Mouse (Mus musculus) limb, embryonic 11.5 days (tissue): ENCODE results near the gene Sp2. TPM values are rescaled to one million over a fixed set of nuclear protein-coding genes. Genes with fewer than 3 reads are reported as not detected.
A peak's percentile ranks its signal among the peaks of the same experiment; 100 is the strongest.

Experiments used
- ATAC-seq: fragments of 200-750 bp; cut with Nextera tagmentation; 2 replicates; pipeline ENCODE4 v1.8.0; 2017; ENCODE audit warnings: low read depth; ENCODE audit not compliant: insufficient number of reproducible peaks, low FRiP score, low TSS enrichment
- DNase-seq: peaks from one replicate; pipeline ENCODE4 v3.0.0-alpha.2; 2015; ENCODE audit warnings: low spot score
- H3K27ac ChIP-seq: fragments of 300-500 bp; sonication (generic); replicated peaks from 2 replicates; pipeline ENCODE4 v1.5.1; 2014; ENCODE audit warnings: low read depth, mild to moderate bottlenecking, low read length
- H3K27me3 ChIP-seq: fragments of 300-500 bp; sonication (generic); 2 replicates; pipeline ENCODE4 v1.6.1; 2014; ENCODE audit warnings: mild to moderate bottlenecking, low read length, mixed read lengths; ENCODE audit not compliant: control insufficient read depth, insufficient read depth
- H3K36me3 ChIP-seq: fragments of 300-500 bp; sonication (generic); 2 replicates; pipeline ENCODE4 v1.6.1; 2014; ENCODE audit warnings: mild to moderate bottlenecking, low read length, moderate library complexity, mixed read lengths; ENCODE audit not compliant: control insufficient read depth, insufficient read depth
- H3K4me1 ChIP-seq: fragments of 300-500 bp; sonication (generic); 2 replicates; pipeline ENCODE4 v1.6.1; 2014; ENCODE audit warnings: low read length, mixed read lengths; ENCODE audit not compliant: control insufficient read depth, insufficient read depth
- H3K4me2 ChIP-seq: fragments of 300-500 bp; sonication (generic); 2 replicates; pipeline ENCODE4 v1.6.1; 2014; ENCODE audit warnings: low read depth, mild to moderate bottlenecking, moderate library complexity; ENCODE audit not compliant: severe bottlenecking
- H3K4me3 ChIP-seq: fragments of 300-500 bp; sonication (generic); 2 replicates; pipeline ENCODE4 v1.5.1; 2014; ENCODE audit warnings: low read depth, low read length
- H3K9ac ChIP-seq: fragments of 300-500 bp; sonication (generic); 2 replicates; pipeline ENCODE4 v1.6.1; 2014; ENCODE audit warnings: mild to moderate bottlenecking, low read length
- H3K9me3 ChIP-seq: fragments of 300-500 bp; sonication (generic); 2 replicates; pipeline ENCODE4 v1.6.1; 2016; ENCODE audit warnings: low read length; ENCODE audit not compliant: control insufficient read depth
- WGBS: fragments of 180-500 bp; shearing (Covaris S2); extraction: QIAGEN DNeasy Blood & Tissue Kit; methylation state at CpG from one replicate; pipeline ENCODE4 v1.1.7; 2014; 5-methylcytosine and 5-hydroxymethylcytosine counted together
- polyA plus RNA-seq: library from polyadenylated mRNA; unstranded; fragments of >200 nt; fragmentation: Nextera tagmentation; extraction: Ambion mirVana; gene quantifications from 2 replicates; pipeline ENCODE4 v1.2.1, GENCODE M21; 2014

The Sp2 gene
- polyA plus RNA-seq, result 23.4 and 25.8 TPM in 2 replicates

- H3K9ac ChIP-seq, result no peak within 1 kb of the TSS
- ATAC-seq, result no peak
- 62% methylated on average over 7 of the region's 7 CpGs for WGBS
- no peaks in the 10 kb centered on the region for H3K9me3 ChIP-seq
- DNase-seq, result no peak
- peaks cover 39% of the 10 kb centered on the region for H3K4me1 ChIP-seq
- H3K36me3 ChIP-seq, result no peaks in the 10 kb centered on the region
- no peaks in the 10 kb centered on the region for H3K27me3 ChIP-seq
- H3K27ac ChIP-seq, result no peak within 1 kb of the TSS
- no peak within 1 kb of the TSS for H3K4me3 ChIP-seq
- H3K4me2 ChIP-seq, result peak within 1 kb of the TSS; percentile 1; the same call in 1 of the 2 replicates
Observed at GRCm38 (mm10) chr11:96982859-96983258, at the start of gene Sp2. Sp2 (minus strand) TSS chr11:96982959.

DNA sequence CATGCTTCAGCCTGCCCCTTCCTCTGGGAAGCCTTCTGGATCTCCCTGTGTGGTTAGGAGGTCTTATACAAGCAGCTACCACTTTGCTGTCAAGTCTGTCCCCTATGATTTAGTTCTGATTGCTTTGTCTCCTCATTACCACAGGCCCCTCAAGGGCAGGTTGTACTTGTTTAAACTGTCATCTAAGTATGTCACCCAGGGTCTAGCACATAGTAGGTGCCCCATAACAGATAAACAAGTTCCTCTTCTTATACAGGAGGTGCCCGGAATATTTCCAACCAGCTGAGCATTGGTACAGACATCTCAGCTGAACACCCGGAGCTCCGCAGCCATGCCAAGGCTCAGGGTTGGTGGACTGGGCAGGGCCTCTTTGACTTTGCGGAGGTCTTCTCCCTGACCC is 49.7 kb upstream of the Sp2 start:
- no peaks in the 10 kb centered on the region for H3K36me3 ChIP-seq
- 92% methylated on average over 4 of the region's 4 CpGs for WGBS
- no peak for DNase-seq

DNA sequence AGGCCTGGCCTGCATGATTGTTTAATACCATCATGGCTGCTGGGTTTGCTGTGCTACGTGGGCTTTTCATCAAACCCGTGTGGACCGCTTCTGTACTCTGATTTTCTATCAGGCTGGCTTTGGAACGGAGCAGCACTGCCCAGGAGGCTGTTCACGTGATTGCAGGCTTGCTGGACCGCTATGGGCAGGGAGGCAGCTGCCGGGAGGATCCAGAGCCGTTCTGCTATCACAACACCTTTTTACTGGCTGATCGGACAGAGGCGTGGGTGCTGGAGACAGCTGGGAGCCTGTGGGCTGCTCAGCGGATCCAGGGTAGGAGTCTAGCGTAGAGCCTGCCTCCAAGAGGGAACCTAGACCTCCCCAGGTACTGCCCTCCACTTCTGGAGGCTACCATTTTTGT is 49.2 kb upstream of the Sp2 start:
- ATAC-seq (no peak), DNase-seq (no peak)
- H3K27ac ChIP-seq, result no peak overlapping the region
- H3K36me3 ChIP-seq, result no peaks in the 10 kb centered on the region
- H3K4me3 ChIP-seq, result no peak overlapping the region
- H3K27me3 ChIP-seq, result no peaks in the 10 kb centered on the region
- no peaks in the 10 kb centered on the region for H3K9me3 ChIP-seq
- no peaks in the 10 kb centered on the region; the same call in 1 of the 2 replicates for H3K4me1 ChIP-seq
- WGBS, result 85% methylated on average over 12 of the region's 12 CpGs
- no peak overlapping the region for H3K4me2 ChIP-seq
- no peak overlapping the region for H3K9ac ChIP-seq

More for the DNA sequence above, 49.7 kb upstream of the Sp2 start:
- Histone ChIP-seq H3K9ac (no peak overlapping the region), H3K4me1 (no peaks in the 10 kb centered on the region; the same call in 1 of the 2 replicates), H3K27ac (no peak overlapping the region), H3K4me2 (no peak overlapping the region), H3K4me3 (no peak overlapping the region), H3K9me3 (no peaks in the 10 kb centered on the region), H3K27me3 (no peaks in the 10 kb centered on the region)
- ATAC-seq, result no peak

DNA sequence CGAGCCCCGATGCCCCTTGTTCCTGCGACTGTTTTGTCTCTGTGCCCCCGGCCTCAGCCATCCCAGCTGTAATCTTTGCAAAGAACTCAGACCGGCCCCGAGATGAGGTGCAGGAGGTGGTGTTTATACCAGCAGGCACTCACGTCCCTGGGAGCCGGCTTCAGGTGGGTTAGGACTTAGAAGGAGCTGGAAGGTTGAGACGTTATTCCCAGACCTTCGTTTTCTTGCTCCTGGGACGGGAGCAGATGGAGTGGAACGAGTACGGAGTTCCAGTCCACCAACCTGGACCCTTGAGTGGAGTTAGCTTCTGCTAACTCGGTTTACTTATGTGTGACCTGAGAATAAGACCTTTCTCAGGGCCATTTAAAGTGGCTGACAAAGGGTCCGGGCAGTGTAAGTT is 47.7 kb upstream of the Sp2 start:
- H3K4me2 ChIP-seq, result peak overlapping the region; percentile 85
- no peaks in the 10 kb centered on the region for H3K9me3 ChIP-seq
- H3K4me3 ChIP-seq, result peak overlapping the region; percentile 57
- no peaks in the 10 kb centered on the region for H3K36me3 ChIP-seq
- no peak for DNase-seq
- H3K4me1 ChIP-seq, result peaks cover 5% of the 10 kb centered on the region
- H3K9ac ChIP-seq, result peak overlapping the region; percentile 84
- no peaks in the 10 kb centered on the region for H3K27me3 ChIP-seq
- 24% methylated on average over 15 of the region's 15 CpGs for WGBS
- H3K27ac ChIP-seq, result peak overlapping the region; percentile 69; the same call in 1 of the 2 replicates
- ATAC-seq, result no peak

DNA sequence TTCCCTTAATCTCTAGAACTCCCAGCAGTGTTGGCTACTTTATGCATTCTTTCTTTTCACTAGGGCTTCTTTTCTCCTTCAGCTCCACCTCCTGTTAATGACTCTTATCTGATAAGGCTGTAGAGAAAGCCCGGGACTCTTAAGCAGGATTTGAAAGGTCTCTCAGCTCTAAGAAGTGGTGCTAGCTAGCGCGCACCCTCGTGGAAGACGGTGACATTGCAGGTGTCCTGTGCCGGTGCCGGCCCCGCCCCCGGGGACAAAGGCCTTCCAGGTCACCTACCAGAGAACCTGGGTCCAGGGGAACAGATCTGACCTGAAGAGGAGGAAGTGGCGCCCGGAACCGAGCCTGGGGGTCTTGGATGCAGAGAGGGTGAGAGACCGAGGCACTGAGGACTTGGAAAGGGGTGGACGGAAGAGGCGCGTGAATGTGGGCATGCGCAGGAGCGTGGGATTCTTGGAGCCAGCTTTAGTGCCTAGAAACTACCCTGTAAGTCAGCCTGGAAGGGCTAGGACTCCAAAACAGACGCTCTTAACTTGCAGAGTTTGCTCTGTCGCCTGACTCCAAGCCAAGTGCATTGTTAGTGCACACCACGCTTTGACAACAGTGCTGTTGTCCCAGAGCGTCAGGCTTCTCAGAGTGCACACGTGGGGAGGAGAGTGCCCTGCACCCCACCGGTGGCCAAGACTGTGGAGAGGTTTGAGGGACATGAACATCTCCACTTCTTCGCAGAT is 47.1 kb upstream of the Sp2 start, which contains the start of gene Scrn2:
TSS of gene Scrn2 (plus strand) at position 253 of the 732 bp plus-strand sequence.
- Histone ChIP-seq H3K27me3 (no peaks in the 10 kb centered on the region), H3K4me2 (peak within 1 kb of the TSS; percentile 85), H3K4me3 (peak within 1 kb of the TSS; percentile 57), H3K9ac (peak within 1 kb of the TSS; percentile 84), H3K36me3 (no peaks in the 10 kb centered on the region), H3K4me1 (peaks cover 9% of the 10 kb centered on the region), H3K27ac (peak within 1 kb of the TSS; percentile 69), H3K9me3 (no peaks in the 10 kb centered on the region)
- DNase-seq (peak; percentile 97), ATAC-seq (0 out of 2 replicates have a peak, but pooled peaks have one; percentile 44)
- 3% methylated on average over 25 of the region's 25 CpGs for WGBS

DNA sequence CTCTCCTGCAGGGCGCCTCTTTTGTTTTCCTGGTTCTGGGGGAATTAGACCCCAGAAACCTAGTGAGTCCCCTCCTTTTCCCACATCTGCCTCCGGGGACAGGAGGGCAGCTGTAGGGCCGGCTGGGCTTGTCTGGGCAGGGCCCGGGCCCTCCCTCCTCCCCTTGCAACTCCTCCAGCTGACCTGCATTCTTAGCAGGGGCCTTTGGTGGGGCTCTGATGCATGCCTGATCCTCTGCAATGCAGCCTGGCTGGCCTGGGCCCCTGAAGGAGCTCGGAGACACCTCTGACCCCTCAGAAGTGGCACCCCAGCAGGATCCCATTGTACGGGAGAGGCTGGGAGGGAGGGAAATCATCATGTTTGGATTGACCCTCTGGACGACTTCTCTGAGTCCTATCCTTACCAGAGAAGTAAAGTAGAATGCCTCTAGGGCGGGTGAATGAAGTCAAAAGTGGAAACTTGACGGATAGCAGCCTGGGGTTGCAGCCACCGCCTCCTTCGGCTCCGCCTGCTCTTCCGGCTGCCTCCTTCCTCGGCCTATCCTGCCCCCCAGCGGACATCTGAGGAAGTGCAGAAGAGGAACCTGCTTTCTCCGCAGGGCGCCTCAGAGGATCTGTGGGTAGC is 43.1 kb upstream of the Sp2 start:
- Histone ChIP-seq H3K36me3 (no peaks in the 10 kb centered on the region), H3K4me2 (peak overlapping the region; percentile 52), H3K27me3 (peaks cover 31% of the 10 kb centered on the region), H3K9me3 (no peaks in the 10 kb centered on the region), H3K27ac (peak overlapping the region; percentile 77), H3K4me3 (peak overlapping the region; percentile 23), H3K9ac (peak overlapping the region; percentile 65), H3K4me1 (peaks cover 22% of the 10 kb centered on the region)
- 3% methylated on average over 17 of the region's 17 CpGs for WGBS
- ATAC-seq, result 0 out of 2 replicates have a peak, but pooled peaks have one; percentile 10
- DNase-seq, result peak; percentile 93

- DNase-seq (no peak), ATAC-seq (no peak)
- H3K9me3 ChIP-seq, result no peaks in the 10 kb centered on the region
- H3K4me3 ChIP-seq, result no peak overlapping the region
- H3K4me2 ChIP-seq, result no peak overlapping the region
- H3K27ac ChIP-seq, result no peak overlapping the region
- H3K27me3 ChIP-seq, result peaks cover 39% of the 10 kb centered on the region
- no peaks in the 10 kb centered on the region for H3K36me3 ChIP-seq
- H3K9ac ChIP-seq, result no peak overlapping the region
- H3K4me1 ChIP-seq, result peaks cover 22% of the 10 kb centered on the region
- WGBS, result 35% methylated on average over 10 of the region's 10 CpGs
Observed at GRCm38 (mm10) chr11:97024977-97025376, 42.2 kb upstream of the Sp2 start.

- H3K27me3 ChIP-seq, result peaks cover 65% of the 10 kb centered on the region
- peak overlapping the region; percentile 83 for H3K4me2 ChIP-seq
- peak; percentile 86 for DNase-seq
- peak overlapping the region; percentile 9; the same call in 1 of the 2 replicates for H3K9ac ChIP-seq
- no peak for ATAC-seq
- WGBS, result 1% methylated on average over 50 of the region's 50 CpGs
- H3K4me1 ChIP-seq, result peaks cover 31% of the 10 kb centered on the region
- no peaks in the 10 kb centered on the region for H3K9me3 ChIP-seq
- H3K4me3 ChIP-seq, result peak overlapping the region; percentile 30
- H3K36me3 ChIP-seq, result no peaks in the 10 kb centered on the region
- H3K27ac ChIP-seq, result no peak overlapping the region
Observed at GRCm38 (mm10) chr11:97021873-97022484, 39.2 kb upstream of the Sp2 start.
